Mouse (Mus musculus): ENCODE data around the gene Zfp82.

DNA sequence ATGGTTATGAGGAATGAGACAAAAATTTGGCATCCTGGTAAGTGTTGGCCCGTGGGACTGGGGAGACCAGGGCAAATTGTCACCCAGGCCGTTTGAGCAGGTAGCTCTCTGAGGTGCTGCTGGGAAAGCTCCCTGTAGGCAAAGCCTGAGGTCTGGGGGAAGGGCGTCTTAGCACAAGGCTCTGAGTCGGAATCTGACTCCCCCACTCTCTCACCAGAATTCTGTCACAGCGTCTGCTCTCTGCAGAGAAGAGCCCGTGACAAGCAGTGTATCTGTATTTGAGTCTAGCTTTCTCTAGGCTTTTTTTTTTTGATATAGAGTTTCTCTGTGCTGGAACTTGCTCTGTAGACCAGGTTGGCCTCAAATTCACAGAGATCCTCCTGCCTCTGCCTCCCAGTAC, 55.5 kb downstream of the Zfp82 start:
- TF ChIP-seq CTCF (IDR thresholded peaks at IDR 0.05; ENCODE audit: insufficient read depth, low read length) = no peak
- no peak for TF ChIP-seq POLR2A (IDR thresholded peaks at IDR 0.05; ENCODE audit: borderline replicate concordance, extremely low read depth, low read depth, low read length)
